Mouse (Mus musculus) MEL (cell line): ENCODE results near the gene Slc51b. TPM values are rescaled to one million over a fixed set of nuclear protein-coding genes. Genes with fewer than 3 reads are reported as not detected.

ENCODE experiments used
- DNase-seq: peaks from one replicate; pipeline ENCODE4 v3.0.0; 2011; ENCODE audit warnings: low read depth, low spot score
- H3K27ac ChIP-seq: 2 replicates; pipeline ENCODE4 v1.5.1; 2012; ENCODE audit warnings: low read depth, mild to moderate bottlenecking, control low read depth, low read length, moderate library complexity; ENCODE audit not compliant: control insufficient read depth
- H3K27me3 ChIP-seq, 2 experiments: fragments of 150-350 bp in 1 of 2; sonication (generic) in 1 of 2; 2 replicates each; pipeline ENCODE4 v1.6.1; 2012; ENCODE audit warnings: low read length in 2 of 2, mild to moderate bottlenecking in 2 of 2, improper control_type of control experiment in 1 of 2, moderate library complexity in 1 of 2; ENCODE audit not compliant: insufficient read depth in 2 of 2, control insufficient read depth in 1 of 2
- H3K36me3 ChIP-seq, 2 experiments: 2 replicates each; pipeline ENCODE4 v1.6.1; 2012 to 2014; ENCODE audit warnings: low read length in 2 of 2, improper control_type of control experiment in 1 of 2, inconsistent platforms in 1 of 2, mild to moderate bottlenecking in 1 of 2; ENCODE audit not compliant: insufficient read depth in 2 of 2, control insufficient read depth in 1 of 2
- H3K4me1 ChIP-seq, 2 experiments: fragments of 150-350 bp in 1 of 2; sonication (generic) in 1 of 2; 2 replicates each; pipeline ENCODE4 v1.6.1; 2012; ENCODE audit warnings: low read length in 2 of 2, improper control_type of control experiment in 1 of 2, mild to moderate bottlenecking in 1 of 2; ENCODE audit not compliant: insufficient read depth in 2 of 2, control insufficient read depth in 1 of 2
- H3K4me3 ChIP-seq, 2 experiments: fragments of 150-350 bp in 1 of 2; sonication (generic) in 1 of 2; 2 replicates each; pipeline ENCODE4 v1.5.1; 2012; ENCODE audit warnings: low read depth in 2 of 2, low read length in 2 of 2, mild to moderate bottlenecking in 2 of 2, moderate library complexity in 2 of 2, control low read depth in 1 of 2, improper control_type of control experiment in 1 of 2; ENCODE audit not compliant: control insufficient read depth in 1 of 2, insufficient read depth in 1 of 2
- H3K79me2 ChIP-seq: 2 replicates; pipeline ENCODE4 v1.6.1; 2012; ENCODE audit warnings: mild to moderate bottlenecking, low read length, moderate library complexity; ENCODE audit not compliant: control insufficient read depth, poor library complexity, insufficient read depth
- H3K9ac ChIP-seq: 2 replicates; pipeline ENCODE4 v1.6.1; 2012; ENCODE audit warnings: low read depth, mild to moderate bottlenecking, control low read depth, low read length, moderate library complexity; ENCODE audit not compliant: control insufficient read depth, poor library complexity, severe bottlenecking
- H3K9me3 ChIP-seq: fragments of 150-350 bp; sonication (generic); replicated peaks from 2 replicates; pipeline ENCODE4 v1.6.1; 2012; ENCODE audit warnings: mild to moderate bottlenecking, low read length, improper control_type of control experiment, moderate library complexity; ENCODE audit not compliant: insufficient read depth
- BHLHE40 ChIP-seq: IDR thresholded peaks from 2 replicates; pipeline ENCODE4 v1.6.1; 2012; ENCODE audit warnings: low read depth, mild to moderate bottlenecking, inconsistent platforms, low read length, improper control_type of control experiment, borderline replicate concordance
- E2F4 ChIP-seq: IDR thresholded peaks from 2 replicates; pipeline ENCODE4 v1.6.1; 2011; ENCODE audit warnings: low read depth, low read length, improper control_type of control experiment, borderline replicate concordance
- EP300 ChIP-seq, 2 experiments: IDR thresholded peaks; 2 replicates each; pipeline ENCODE4 v1.6.1; 2011; ENCODE audit warnings: improper control_type of control experiment in 2 of 2, low read length in 2 of 2, low read depth in 1 of 2, mild to moderate bottlenecking in 1 of 2
- GABPA ChIP-seq: IDR thresholded peaks from 2 replicates; pipeline ENCODE4 v1.6.1; 2012; ENCODE audit warnings: low read depth, mild to moderate bottlenecking, inconsistent platforms, low read length, improper control_type of control experiment, moderate library complexity
- JUND ChIP-seq: IDR thresholded peaks from 2 replicates; pipeline ENCODE4 v1.6.1; 2011; ENCODE audit warnings: low read depth, mild to moderate bottlenecking, improper control_type of control experiment, low read length
- MAFK ChIP-seq: IDR thresholded peaks from 2 replicates; pipeline ENCODE4 v1.6.1; 2011; ENCODE audit warnings: low read depth, mild to moderate bottlenecking, low read length, improper control_type of control experiment, borderline replicate concordance
- MAX ChIP-seq: IDR thresholded peaks from 2 replicates; pipeline ENCODE4 v1.6.1; 2011; ENCODE audit warnings: low read length, improper control_type of control experiment
- MYC ChIP-seq: IDR thresholded peaks from 2 replicates; pipeline ENCODE4 v1.6.1; 2011; ENCODE audit warnings: low read depth, mild to moderate bottlenecking, low read length, improper control_type of control experiment, moderate library complexity
- NRF1 ChIP-seq: IDR thresholded peaks from 2 replicates; pipeline ENCODE4 v1.6.1; 2014; ENCODE audit warnings: low read depth, mild to moderate bottlenecking, inconsistent platforms, low read length, improper control_type of control experiment, moderate library complexity; ENCODE audit not compliant: poor library complexity, insufficient read depth, severe bottlenecking
- USF1 ChIP-seq: IDR thresholded peaks from 2 replicates; pipeline ENCODE4 v1.6.1; 2014; ENCODE audit warnings: low read depth, mild to moderate bottlenecking, inconsistent platforms, low read length, improper control_type of control experiment, moderate library complexity
- ZC3H11A ChIP-seq: IDR thresholded peaks from 2 replicates; pipeline ENCODE4 v1.6.1; 2012; ENCODE audit warnings: low read depth, mild to moderate bottlenecking, inconsistent platforms, low read length, improper control_type of control experiment
- ZKSCAN1 ChIP-seq: IDR thresholded peaks from 2 replicates; pipeline ENCODE4 v1.6.1; 2012; ENCODE audit warnings: low read depth, mild to moderate bottlenecking, inconsistent platforms, low read length, improper control_type of control experiment, moderate library complexity
- ZNF384 ChIP-seq: IDR thresholded peaks from 2 replicates; pipeline ENCODE4 v1.6.1; 2012; ENCODE audit warnings: low read depth, mild to moderate bottlenecking, inconsistent platforms, low read length, improper control_type of control experiment
- polyA plus RNA-seq, 2 experiments: library from polyadenylated mRNA; stranded (reverse) in 1 of 2; unstranded in 1 of 2; fragments of >175 nt in 1 of 2; fragments of >200 nt in 1 of 2; gene quantifications; 2 replicates each; pipeline versions ENCODE4 v1.2.1 to v1.2.4; 2012; ENCODE audit warnings: low replicate concordance in 2 of 2, low read depth in 1 of 2; ENCODE audit not compliant: insufficient read length in 2 of 2, insufficient read depth in 1 of 2, missing spikeins in 1 of 2
- total RNA-seq: library from RNA; depleted of rRNA; stranded (reverse); fragments of 300-350 nt; gene quantifications from 2 replicates; pipeline ENCODE4 v1.2.3, GENCODE M21; 2012

The Slc51b gene
- total and polyA plus RNA-seq, 3 experiments, result not detected

GRCm38 (mm10) chr9:65428003-65428402 is 5.2 kb upstream of the Slc51b start:
- H3K27me3 ChIP-seq, result no peaks in the 10 kb centered on the region; a peak in 2 of 4 replicates
- H3K4me1 ChIP-seq, result peaks cover 0 to 2% of the 10 kb centered on the region in 2 experiments; a peak in 1 of 4 replicates
- no peaks in the 10 kb centered on the region; a peak in 1 of 4 replicates for H3K36me3 ChIP-seq
- no peaks in the 10 kb centered on the region for H3K9me3 ChIP-seq
- no peak overlapping the region for H3K27ac ChIP-seq
- DNase-seq, result no peak
- H3K4me3 ChIP-seq, result no peak overlapping the region
- H3K79me2 ChIP-seq, result no peaks in the 10 kb centered on the region
- H3K9ac ChIP-seq, result no peak overlapping the region
- TF ChIP-seq USF1 (no peak), ZNF384 (no peak), NRF1 (no peak), ZKSCAN1 (no peak)

- Histone ChIP-seq H3K4me1 (peaks cover 0 to 2% of the 10 kb centered on the region in 2 experiments; a peak in 1 of 4 replicates), H3K9me3 (no peaks in the 10 kb centered on the region), H3K27ac (no peak overlapping the region), H3K4me3 (no peak overlapping the region), H3K79me2 (no peaks in the 10 kb centered on the region), H3K27me3 (no peaks in the 10 kb centered on the region; a peak in 2 of 4 replicates), H3K9ac (no peak overlapping the region), H3K36me3 (no peaks in the 10 kb centered on the region; a peak in 1 of 4 replicates)
- no peak for TF ChIP-seq ZC3H11A
- no peak for TF ChIP-seq E2F4
- no peak for TF ChIP-seq MYC
- no peak for DNase-seq
These were observed 4.8 kb upstream of the Slc51b start for GRCm38 (mm10) chr9:65427511-65427910.

GRCm38 (mm10) chr9:65424393-65424792 is 1.6 kb upstream of the Slc51b start:
- Histone ChIP-seq H3K27ac (no peak overlapping the region), H3K9me3 (no peaks in the 10 kb centered on the region), H3K4me3 (no peak overlapping the region), H3K9ac (no peak overlapping the region), H3K36me3 (no peaks in the 10 kb centered on the region; a peak in 1 of 4 replicates), H3K4me1 (peaks cover 0 to 2% of the 10 kb centered on the region in 2 experiments; a peak in 1 of 4 replicates), H3K27me3 (no peaks in the 10 kb centered on the region; a peak in 2 of 4 replicates), H3K79me2 (no peaks in the 10 kb centered on the region)
- DNase-seq, result peak; percentile 46
- TF ChIP-seq MYC (peak; percentile 58; the same call in 1 of the 2 replicates), EP300 (IDR thresholded peaks at IDR 0.05; ENCODE audit: low read depth in 1 of 2, low read length in 2 of 2) (no peak), MAX (peak; percentile 66), JUND (no peak), MAFK (no peak), GABPA (no peak), USF1 (no peak), BHLHE40 (peak; percentile 82; the same call in 1 of the 2 replicates)
